ENCODE assay signal across 11 mouse cellular contexts in genomic region chr17:74870177-74871160, GRCm38 (mm10).
DNase-seq lines count a peak whose midpoint lies in the region; ATAC-seq and TF ChIP-seq lines count a peak whose summit lies in the region.
"Had no signal": no experiment of that assay in that cellular context is flagged by ENCODE, and none has a peak within 500 bp of the region (broad histone marks: within the 10 kb centered on the region; RNA-seq: fewer than 3 reads in every experiment).

No protein-coding gene starts in this region.

- H3K9me3 ChIP-seq in heart, embryonic 12.5 days (replicated peaks), result no peaks in the 10 kb centered on the region
- H3K9me3 ChIP-seq in lung, postnatal 0 days (ENCODE audit: low read length), result no peaks in the 10 kb centered on the region
- H3K9me3 ChIP-seq in embryonic facial prominence, embryonic 10.5 days, result no peaks in the 10 kb centered on the region
- H3K9me3 ChIP-seq: neural tube, embryonic 12.5 days had no signal

- H3K27me3 ChIP-seq in heart, embryonic 12.5 days (replicated peaks), result no peaks in the 10 kb centered on the region
- H3K27me3 ChIP-seq in lung, postnatal 0 days (replicated peaks; ENCODE audit: insufficient read depth, low read length), result no peaks in the 10 kb centered on the region
- H3K27me3 ChIP-seq in embryonic facial prominence, embryonic 10.5 days (replicated peaks; ENCODE audit: low read depth, poor library complexity, severe bottlenecking), result no peaks in the 10 kb centered on the region
- no peaks in the 10 kb centered on the region for H3K27me3 ChIP-seq in myocyte (ENCODE audit: control insufficient read depth, insufficient read depth, insufficient read length)
- H3K27me3 ChIP-seq: neural tube, embryonic 12.5 days had no signal

- H3K27ac ChIP-seq in heart, embryonic 12.5 days (ENCODE audit: poor library complexity, severe bottlenecking), result peak overlapping the region; percentile 86
- no peak overlapping the region for H3K27ac ChIP-seq in lung, postnatal 0 days (ENCODE audit: low read length)
- peak overlapping the region; percentile 2 for H3K27ac ChIP-seq in embryonic facial prominence, embryonic 10.5 days (replicated peaks)
- H3K27ac ChIP-seq: neural tube, embryonic 12.5 days had no signal

- DNase-seq in heart, adult 18-20 months, result no peak
- DNase-seq in lung, postnatal 0 days (ENCODE audit: low spot score), result peak; percentile 47
- DNase-seq in lung, postnatal 25 days (ENCODE audit: low spot score), result no peak
- DNase-seq in embryonic facial prominence, embryonic 10.5 days (ENCODE audit: low spot score), result peak; percentile 31
- no peak for DNase-seq in gastrocnemius, adult 18-20 months (ENCODE audit: low spot score)
- DNase-seq in Muller cell, postnatal 12 days (ENCODE audit: inconsistent ontology term), result no peak
- DNase-seq: cerebellum, adult 9-11 months; thymus, postnatal 36 days had no signal

- no peaks in the 10 kb centered on the region for H3K36me3 ChIP-seq in heart, embryonic 12.5 days
- no peaks in the 10 kb centered on the region for H3K36me3 ChIP-seq in lung, postnatal 0 days (ENCODE audit: insufficient read depth, low read length)
- no peaks in the 10 kb centered on the region for H3K36me3 ChIP-seq in embryonic facial prominence, embryonic 10.5 days (replicated peaks)
- no peaks in the 10 kb centered on the region for H3K36me3 ChIP-seq in myocyte (ENCODE audit: control insufficient read depth, insufficient read depth)
- H3K36me3 ChIP-seq: neural tube, embryonic 12.5 days had no signal

- TF ChIP-seq CTCF in lung, postnatal 0 days (IDR thresholded peaks at IDR 0.05), result no peak

- no peaks in the 10 kb centered on the region for H3K79me2 ChIP-seq in myocyte (ENCODE audit: control insufficient read depth, insufficient read depth)

- H3K4me3 ChIP-seq in heart, embryonic 12.5 days, result no peak overlapping the region
- no peak overlapping the region for H3K4me3 ChIP-seq in lung, postnatal 0 days (ENCODE audit: low read depth, low read length)
- no peak overlapping the region for H3K4me3 ChIP-seq in embryonic facial prominence, embryonic 10.5 days
- no peak overlapping the region for H3K4me3 ChIP-seq in myocyte
- H3K4me3 ChIP-seq: neural tube, embryonic 12.5 days had no signal

- TF ChIP-seq POLR2A in myocyte (IDR thresholded peaks at IDR 0.05; ENCODE audit: insufficient read length, low read depth), result no peak

- 0 out of 2 replicates have a peak overlapping the region, but pooled peaks have one; percentile 1 for H3K4me2 ChIP-seq in heart, embryonic 12.5 days
- no peak overlapping the region for H3K4me2 ChIP-seq in lung, postnatal 0 days (replicated peaks; ENCODE audit: low read depth, low read length)
- H3K4me2 ChIP-seq in myocyte (ENCODE audit: low read depth), result peak overlapping the region; percentile 81
- H3K4me2 ChIP-seq: neural tube, embryonic 12.5 days had no signal

- no peak overlapping the region for H3K9ac ChIP-seq in heart, embryonic 12.5 days
- H3K9ac ChIP-seq in lung, postnatal 0 days (replicated peaks; ENCODE audit: low read depth), result no peak overlapping the region
- H3K9ac ChIP-seq: neural tube, embryonic 12.5 days had no signal

- H3ac ChIP-seq in myocyte (ENCODE audit: control insufficient read depth, insufficient read length), result no peak overlapping the region

- WGBS in heart, embryonic 12.5 days, result 14% methylated on average over 14 of the region's 14 CpGs
- 32% methylated on average over 14 of the region's 14 CpGs for WGBS in lung, postnatal 0 days
- WGBS in embryonic facial prominence, embryonic 10.5 days, result 60% methylated on average over 14 of the region's 14 CpGs

- peak; percentile 34 for ATAC-seq in heart, embryonic 12.5 days (ENCODE audit: insufficient number of reproducible peaks, low FRiP score)
- ATAC-seq in lung, postnatal 0 days, result peak; percentile 23; the same call in 1 of the 2 replicates

- TF ChIP-seq EP300 in lung, postnatal 0 days (IDR thresholded peaks at IDR 0.05), result no peak

- H3K4me1 ChIP-seq in heart, embryonic 12.5 days (replicated peaks), result peaks cover 80% of the 10 kb centered on the region
- H3K4me1 ChIP-seq in lung, postnatal 0 days (ENCODE audit: insufficient read depth, low read depth, low read length), result peaks cover 18% of the 10 kb centered on the region; the same call in 1 of the 2 replicates
- peaks cover 53% of the 10 kb centered on the region for H3K4me1 ChIP-seq in embryonic facial prominence, embryonic 10.5 days

TF ChIP-seq in myocyte, 11 proteins besides CTCF, POLR2A, EP300 and RAD21:
- no peak for TF ChIP-seq CEBPB (IDR thresholded peaks at IDR 0.05; ENCODE audit: insufficient read depth, poor library complexity, severe bottlenecking)
- TF ChIP-seq TCF3 (IDR thresholded peaks at IDR 0.05; ENCODE audit: insufficient read length, low read depth), result no peak
- peak in 2 of 3 experiments; percentile 3 to 27 for TF ChIP-seq MYOD1 (IDR thresholded peaks at IDR 0.05; ENCODE audit: control insufficient read depth in 1 of 3, insufficient read length in 2 of 3, low read depth in 2 of 3)
- no peak for TF ChIP-seq TCF12 (IDR thresholded peaks at IDR 0.05; ENCODE audit: insufficient read depth, poor library complexity, severe bottlenecking)

Comparison
In these comparisons a context has a peak if more than half of its experiments do, and no peak if none do; other contexts are left out.
1. DNase-seq: peak in lung, postnatal 0 days (single experiment) and embryonic facial prominence, embryonic 10.5 days (single experiment); none in heart, adult 18-20 months (0 of 2), lung, postnatal 25 days (single experiment), gastrocnemius, adult 18-20 months (single experiment) and Muller cell, postnatal 12 days (single experiment).